Mouse (Mus musculus): ENCODE measurements around the gene Gna13. TPM values are rescaled to one million over a fixed set of nuclear protein-coding genes. Genes with fewer than 3 reads are reported as not detected.

Gene Gna13
- total and polyA plus RNA-seq, 3 experiments = 29.6 to 93.2 (median 87.2) TPM

DNA sequence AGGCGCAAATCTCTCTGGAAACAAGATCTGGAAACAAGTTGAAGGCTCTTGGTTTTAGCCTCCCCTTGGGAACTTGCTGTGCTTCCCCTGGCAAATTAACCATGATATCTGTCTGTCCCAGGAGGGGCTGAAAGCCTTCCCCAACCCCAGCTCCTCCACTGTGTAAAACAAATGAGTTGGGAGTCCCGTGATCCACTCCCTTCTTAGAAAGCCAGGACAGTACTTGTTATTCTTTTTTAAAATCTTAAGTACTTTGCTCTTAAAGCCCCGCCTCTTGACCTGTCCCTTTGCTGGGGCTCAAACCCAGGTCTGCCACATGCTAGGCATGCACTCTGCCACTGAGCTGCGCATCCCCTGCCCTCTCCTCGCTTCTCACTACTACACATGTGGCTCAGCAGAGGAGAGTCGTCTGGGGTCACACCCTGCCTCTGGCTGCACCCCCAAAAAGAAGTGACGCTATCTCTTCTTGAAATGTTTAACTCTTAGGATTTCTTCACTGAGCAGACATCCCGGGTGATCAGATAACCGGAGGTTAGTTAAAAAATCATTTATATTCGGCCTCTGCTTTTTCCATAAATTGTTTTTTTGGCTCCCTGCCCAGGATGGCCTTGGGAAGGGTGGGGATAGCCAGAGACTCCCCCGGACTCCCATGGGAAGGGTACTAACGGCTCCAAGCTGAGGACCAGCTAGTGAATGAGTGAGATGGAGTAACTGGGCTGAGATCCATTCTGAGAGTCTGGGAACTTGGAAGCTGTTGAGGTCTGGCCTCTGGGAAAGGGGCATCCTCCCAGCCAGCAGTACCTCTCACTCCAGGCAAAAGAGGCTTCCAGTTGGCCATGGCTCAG is 9.0 kb upstream of the Gna13 start:
- ATAC-seq (ENCODE audit: extremely low read depth, insufficient number of reproducible peaks, low FRiP score, poor library complexity, severe bottlenecking) (no peak), DNase-seq (ENCODE audit: low spot score) (no peak)

DNA sequence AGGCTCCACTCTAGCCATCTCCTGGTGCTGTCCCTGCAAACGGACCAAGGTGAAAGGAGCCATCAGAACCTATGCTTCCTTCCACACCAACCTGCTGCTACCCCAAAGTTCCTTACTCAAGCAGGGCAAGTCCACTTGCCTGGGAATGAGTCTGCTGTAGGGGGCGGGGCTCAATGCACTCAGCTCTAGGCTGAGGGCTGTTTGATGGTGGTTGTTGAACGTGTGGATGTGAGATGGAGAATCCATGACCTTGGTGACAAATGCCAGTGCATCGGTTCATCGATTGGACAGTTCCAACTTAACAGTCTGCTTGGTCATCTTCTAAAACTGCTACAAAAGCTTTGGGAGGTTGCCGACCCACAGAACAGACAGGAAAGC is 8.4 kb upstream of the Gna13 start:
- peaks cover 37% of the 10 kb centered on the region for H3K4me1 ChIP-seq (ENCODE audit: insufficient read depth, low read depth, low read length)
- H3K4me3 ChIP-seq (ENCODE audit: low read depth, low read length) = no peak overlapping the region
- peaks cover 5% of the 10 kb centered on the region for H3K36me3 ChIP-seq (replicated peaks)
- H3K9me3 ChIP-seq (replicated peaks) = no peaks in the 10 kb centered on the region
- DNase-seq (ENCODE audit: low spot score) = no peak
- no peak for ATAC-seq (ENCODE audit: extremely low read depth, insufficient number of reproducible peaks, low FRiP score, poor library complexity, severe bottlenecking)
- H3K27me3 ChIP-seq (ENCODE audit: insufficient read depth, low read length) = no peaks in the 10 kb centered on the region
- TF ChIP-seq GATA1 (IDR thresholded peaks at IDR 0.05; ENCODE audit: borderline replicate concordance, low read length) (no peak), GATA2 (IDR thresholded peaks at IDR 0.05; ENCODE audit: borderline replicate concordance, low read depth, low read length) (no peak), CTCF (IDR thresholded peaks at IDR 0.05; ENCODE audit: low read depth, low read length) (no peak), POLR2AphosphoS5 (IDR thresholded peaks at IDR 0.05; ENCODE audit: insufficient replicate concordance, low read depth, low read length) (no peak), TAL1 (conservative IDR thresholded peaks at IDR 0.05; ENCODE audit: low read depth, low read length) (no peak)

More for the DNA sequence above, 9.0 kb upstream of the Gna13 start:
- Histone ChIP-seq H3K4me1 (ENCODE audit: insufficient read depth, low read depth, low read length) (peaks cover 35% of the 10 kb centered on the region), H3K9me3 (replicated peaks) (no peaks in the 10 kb centered on the region), H3K27me3 (ENCODE audit: insufficient read depth, low read length) (no peaks in the 10 kb centered on the region), H3K36me3 (replicated peaks) (peaks cover 5% of the 10 kb centered on the region), H3K4me3 (ENCODE audit: low read depth, low read length) (no peak overlapping the region)
- no peak for TF ChIP-seq POLR2AphosphoS5 (IDR thresholded peaks at IDR 0.05; ENCODE audit: insufficient replicate concordance, low read depth, low read length)
- TF ChIP-seq CTCF (IDR thresholded peaks at IDR 0.05; ENCODE audit: low read depth, low read length) = no peak
- no peak for TF ChIP-seq TAL1 (conservative IDR thresholded peaks at IDR 0.05; ENCODE audit: low read depth, low read length)
- no peak for TF ChIP-seq GATA1 (IDR thresholded peaks at IDR 0.05; ENCODE audit: borderline replicate concordance, low read length)
- TF ChIP-seq GATA2 (IDR thresholded peaks at IDR 0.05; ENCODE audit: borderline replicate concordance, low read depth, low read length) = no peak

DNA sequence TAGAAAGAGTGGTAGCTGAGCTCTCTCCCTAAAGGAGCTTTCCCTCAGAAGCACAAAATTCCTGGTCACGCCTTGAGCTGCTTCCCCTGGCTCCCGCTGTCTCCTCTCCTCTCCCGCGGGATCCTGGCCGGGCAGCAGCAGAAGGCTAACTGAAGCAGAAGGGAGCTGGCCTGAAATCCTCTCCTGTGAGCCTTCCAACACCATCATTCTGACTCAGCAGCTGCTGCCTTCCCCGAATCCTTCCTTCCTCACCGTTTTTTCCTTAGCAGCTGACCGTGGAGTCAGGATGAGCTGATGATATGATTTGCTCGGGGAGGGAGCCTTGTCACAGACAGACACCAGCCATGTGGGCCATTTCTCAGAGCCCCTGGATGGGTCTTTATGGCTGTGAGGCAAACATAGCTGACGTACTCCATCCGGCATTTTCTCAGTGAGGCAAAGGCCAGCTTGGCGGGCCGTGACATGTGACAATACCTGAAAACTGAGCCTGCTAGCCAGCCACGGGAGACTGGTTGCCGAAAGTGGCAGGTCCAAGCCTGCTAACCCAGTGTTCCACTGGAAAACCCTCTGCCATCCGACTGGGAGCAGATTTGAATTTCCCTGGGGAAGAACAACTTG is 6.8 kb upstream of the Gna13 start:
- no peak for TF ChIP-seq CTCF (IDR thresholded peaks at IDR 0.05; ENCODE audit: low read depth, low read length)
- TF ChIP-seq TAL1 (conservative IDR thresholded peaks at IDR 0.05; ENCODE audit: low read depth, low read length) = no peak
- no peak for TF ChIP-seq POLR2AphosphoS5 (IDR thresholded peaks at IDR 0.05; ENCODE audit: insufficient replicate concordance, low read depth, low read length)
- TF ChIP-seq GATA1 (IDR thresholded peaks at IDR 0.05; ENCODE audit: borderline replicate concordance, low read length) = no peak
- TF ChIP-seq GATA2 (IDR thresholded peaks at IDR 0.05; ENCODE audit: borderline replicate concordance, low read depth, low read length) = no peak
- Histone ChIP-seq H3K9me3 (replicated peaks) (no peaks in the 10 kb centered on the region), H3K36me3 (replicated peaks) (peaks cover 5% of the 10 kb centered on the region), H3K4me1 (ENCODE audit: insufficient read depth, low read depth, low read length) (peaks cover 41% of the 10 kb centered on the region), H3K27me3 (ENCODE audit: insufficient read depth, low read length) (no peaks in the 10 kb centered on the region), H3K4me3 (ENCODE audit: low read depth, low read length) (no peak overlapping the region)
- ATAC-seq (ENCODE audit: extremely low read depth, insufficient number of reproducible peaks, low FRiP score, poor library complexity, severe bottlenecking) (no peak), DNase-seq (ENCODE audit: low spot score) (no peak)

DNA sequence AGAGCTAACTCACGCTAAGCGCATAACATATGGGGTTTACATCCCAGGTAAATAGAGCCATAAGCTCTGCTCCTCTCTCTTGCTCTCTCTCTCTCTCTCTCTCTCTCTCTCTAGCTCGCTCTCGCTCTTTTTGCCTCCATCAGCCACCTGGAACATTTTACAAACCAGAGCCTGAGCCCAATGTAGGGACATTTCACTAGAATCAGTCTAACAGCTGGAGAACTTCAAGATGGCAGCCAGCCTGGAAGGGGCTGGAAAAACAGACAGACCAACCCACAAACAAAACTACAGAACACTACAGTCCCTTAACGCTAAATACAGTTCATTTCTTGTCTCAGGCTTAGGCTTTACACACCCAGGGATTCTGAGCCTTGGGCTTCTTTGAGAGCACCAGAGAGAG is 5.5 kb upstream of the Gna13 start:
- H3K4me1 ChIP-seq (ENCODE audit: insufficient read depth, low read depth, low read length) = peaks cover 53% of the 10 kb centered on the region
- TF ChIP-seq TAL1 (conservative IDR thresholded peaks at IDR 0.05; ENCODE audit: low read depth, low read length) (no peak), POLR2AphosphoS5 (IDR thresholded peaks at IDR 0.05; ENCODE audit: insufficient replicate concordance, low read depth, low read length) (no peak), GATA1 (IDR thresholded peaks at IDR 0.05; ENCODE audit: borderline replicate concordance, low read length) (no peak), CTCF (IDR thresholded peaks at IDR 0.05; ENCODE audit: low read depth, low read length) (no peak)
- H3K4me3 ChIP-seq (ENCODE audit: low read depth, low read length) = no peak overlapping the region
- H3K36me3 ChIP-seq (replicated peaks) = peaks cover 7% of the 10 kb centered on the region
- H3K27me3 ChIP-seq (ENCODE audit: insufficient read depth, low read length) = no peaks in the 10 kb centered on the region
- no peaks in the 10 kb centered on the region for H3K9me3 ChIP-seq (replicated peaks)
- no peak for DNase-seq (ENCODE audit: low spot score)
- no peak for ATAC-seq (ENCODE audit: extremely low read depth, insufficient number of reproducible peaks, low FRiP score, poor library complexity, severe bottlenecking)

DNA sequence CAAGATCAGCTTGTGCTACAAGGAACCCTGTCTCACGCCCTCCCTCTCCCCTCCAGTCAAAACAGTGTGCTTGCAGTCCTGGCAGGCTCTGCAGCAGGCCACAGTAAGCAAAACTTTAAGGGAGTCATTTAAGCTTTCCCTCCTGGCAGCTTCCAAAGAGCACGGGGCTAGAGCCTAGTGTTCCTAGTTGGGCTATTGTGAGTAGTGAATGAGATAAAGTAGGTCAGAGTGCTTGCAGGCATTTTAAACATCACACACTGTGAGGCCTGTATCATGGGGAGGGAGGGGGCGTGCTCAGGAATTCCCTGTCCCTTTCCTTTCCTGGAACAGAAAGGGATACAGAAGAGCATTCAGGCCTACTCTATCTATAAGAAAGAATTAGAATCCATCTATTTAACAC is 4.1 kb upstream of the Gna13 start:
- H3K4me3 ChIP-seq (ENCODE audit: low read depth, low read length) = no peak overlapping the region

DNA sequence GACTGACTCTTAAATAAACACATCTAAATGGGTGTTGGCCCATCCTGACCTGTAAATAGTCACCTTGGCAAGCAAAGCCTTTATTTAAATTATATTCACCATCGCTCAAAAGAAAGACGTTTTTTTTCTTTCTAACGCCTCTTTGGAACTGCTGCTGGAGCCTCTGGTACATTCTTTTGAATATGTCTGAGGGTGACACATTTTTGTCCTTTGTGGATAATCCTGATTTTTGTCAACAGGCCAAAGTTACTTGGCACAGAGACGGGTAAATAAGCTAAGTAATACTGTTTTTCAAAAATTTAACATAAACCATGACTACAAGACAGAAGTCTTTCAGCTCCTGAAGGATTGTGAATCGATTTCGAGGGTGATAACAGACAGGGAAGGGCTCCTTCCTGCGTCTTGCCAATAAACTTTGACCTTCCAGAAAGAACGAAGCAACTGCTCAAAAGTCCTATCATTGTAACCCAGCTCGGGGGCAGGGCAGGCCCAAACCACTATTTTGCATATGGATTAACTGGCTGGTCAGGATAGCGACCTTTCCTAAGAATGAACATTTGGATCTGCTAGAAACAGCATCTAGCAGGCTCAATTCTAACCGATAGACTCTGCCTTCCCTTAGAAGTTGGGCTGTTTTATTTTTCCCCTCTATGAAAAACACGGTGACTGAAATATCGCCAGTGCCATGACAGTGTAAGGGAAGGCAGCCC is 3.4 kb upstream of the Gna13 start:
- Histone ChIP-seq H3K9me3 (replicated peaks) (no peaks in the 10 kb centered on the region), H3K4me3 (ENCODE audit: low read depth, low read length) (no peak overlapping the region; the same call in 1 of the 2 replicates), H3K36me3 (replicated peaks) (peaks cover 7% of the 10 kb centered on the region), H3K27me3 (ENCODE audit: insufficient read depth, low read length) (no peaks in the 10 kb centered on the region), H3K4me1 (ENCODE audit: insufficient read depth, low read depth, low read length) (peaks cover 46% of the 10 kb centered on the region)
- DNase-seq (ENCODE audit: low spot score) (no peak), ATAC-seq (ENCODE audit: extremely low read depth, insufficient number of reproducible peaks, low FRiP score, poor library complexity, severe bottlenecking) (no peak; the same call in 1 of the 2 replicates)
- TF ChIP-seq CTCF (IDR thresholded peaks at IDR 0.05; ENCODE audit: low read depth, low read length) (no peak), POLR2AphosphoS5 (IDR thresholded peaks at IDR 0.05; ENCODE audit: insufficient replicate concordance, low read depth, low read length) (no peak), GATA1 (IDR thresholded peaks at IDR 0.05; ENCODE audit: borderline replicate concordance, low read length) (no peak), TAL1 (conservative IDR thresholded peaks at IDR 0.05; ENCODE audit: low read depth, low read length) (no peak), GATA2 (IDR thresholded peaks at IDR 0.05; ENCODE audit: borderline replicate concordance, low read depth, low read length) (no peak)

More for the DNA sequence above, 4.1 kb upstream of the Gna13 start:
- ATAC-seq (ENCODE audit: extremely low read depth, insufficient number of reproducible peaks, low FRiP score, poor library complexity, severe bottlenecking) (no peak), DNase-seq (ENCODE audit: low spot score) (no peak)
- H3K9me3 ChIP-seq (replicated peaks) = no peaks in the 10 kb centered on the region
- no peaks in the 10 kb centered on the region for H3K27me3 ChIP-seq (ENCODE audit: insufficient read depth, low read length)
- TF ChIP-seq CTCF (IDR thresholded peaks at IDR 0.05; ENCODE audit: low read depth, low read length) = no peak
- TF ChIP-seq TAL1 (conservative IDR thresholded peaks at IDR 0.05; ENCODE audit: low read depth, low read length) = no peak
- no peak for TF ChIP-seq GATA2 (IDR thresholded peaks at IDR 0.05; ENCODE audit: borderline replicate concordance, low read depth, low read length)
- no peak for TF ChIP-seq GATA1 (IDR thresholded peaks at IDR 0.05; ENCODE audit: borderline replicate concordance, low read length)
- no peak for TF ChIP-seq POLR2AphosphoS5 (IDR thresholded peaks at IDR 0.05; ENCODE audit: insufficient replicate concordance, low read depth, low read length)
- peaks cover 51% of the 10 kb centered on the region for H3K4me1 ChIP-seq (ENCODE audit: insufficient read depth, low read depth, low read length)
- peaks cover 7% of the 10 kb centered on the region for H3K36me3 ChIP-seq (replicated peaks)

Measured in G1E (cell line).